Mouse (Mus musculus) cerebellum, adult 18-20 months (tissue): ENCODE measurements at regions not wholly inside any gene's neighbourhood (a gene's known extent, or its start where the extent isn't known, plus 50 kb on each side); places are given as distances from the start of the nearest gene placed in this dataset.

ENCODE experiments used
- DNase-seq, 2 experiments: peaks; one replicate each; pipeline ENCODE4 v3.0.0; 2021

DNA sequence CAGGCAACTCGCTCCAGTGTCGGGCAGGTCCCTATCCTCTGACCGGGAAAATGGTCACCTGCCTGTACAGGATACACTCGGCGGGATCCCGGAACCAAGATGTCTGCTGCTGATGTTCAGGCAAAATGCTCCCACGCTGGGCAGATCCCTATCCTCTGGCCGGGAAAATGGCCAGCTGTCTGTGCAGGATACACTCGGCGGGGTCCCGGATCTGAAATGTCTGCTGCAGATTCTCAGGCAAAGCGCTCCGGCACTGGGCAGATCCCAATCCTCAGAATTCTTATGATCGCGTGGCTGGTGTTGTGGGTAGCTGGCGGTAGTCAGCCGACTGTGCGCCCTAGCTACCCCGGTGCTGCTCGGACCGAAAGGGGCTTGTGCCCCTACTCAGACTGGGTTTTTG is 161.4 kb downstream of the Gm12353 start:
- peak; percentile 2 to 3 for DNase-seq
